13 mouse cellular contexts compared by ENCODE assay signal in genomic region chr13:90643109-90643508, GRCm38 (mm10).
DNase-seq lines count a peak whose midpoint lies in the region; ATAC-seq lines count a peak whose summit lies in the region.
"Had no signal": no experiment of that assay in that cellular context is flagged by ENCODE, and none has a peak within 500 bp of the region (broad histone marks: within the 10 kb centered on the region; RNA-seq: fewer than 3 reads in every experiment).

No protein-coding gene starts in this region.

- no peak overlapping the region for H3K4me2 ChIP-seq in hindbrain, embryonic 12.5 days (replicated peaks)
- H3K4me2 ChIP-seq in midbrain, embryonic 14.5 days (ENCODE audit: low read length): no peak overlapping the region
- H3K4me2 ChIP-seq: heart, embryonic 12.5 days had no signal

- peaks cover 10% of the 10 kb centered on the region for H3K4me1 ChIP-seq in hindbrain, embryonic 12.5 days
- peaks cover 14% of the 10 kb centered on the region; the same call in 1 of the 2 replicates for H3K4me1 ChIP-seq in midbrain, embryonic 14.5 days (ENCODE audit: control insufficient read depth, insufficient read depth, low read length)

- H3K4me3 ChIP-seq in hindbrain, embryonic 12.5 days: no peak overlapping the region
- H3K4me3 ChIP-seq in midbrain, embryonic 14.5 days (replicated peaks; ENCODE audit: low read depth, low read length): no peak overlapping the region
- H3K4me3 ChIP-seq: erythroblast, embryonic 14.5 days; heart, embryonic 12.5 days had no signal

- peak; percentile 67 for ATAC-seq in hindbrain, embryonic 12.5 days (ENCODE audit: low FRiP score)
- peak; percentile 75 for ATAC-seq in midbrain, embryonic 14.5 days (ENCODE audit: low FRiP score, low TSS enrichment)
- no peak for ATAC-seq in inflammation-experienced regulatory T-cells, adult 6 months

- DNase-seq in adipocyte (ENCODE audit: low spot score): peak; percentile 19
- DNase-seq in embryo, embryonic 10.5 days (ENCODE audit: low spot score): peak; percentile 70
- peak; percentile 83 for DNase-seq in midbrain, embryonic 14.5 days
- no peak for DNase-seq in frontal cortex, postnatal 25 days (ENCODE audit: low spot score in 2 of 2)
- no peak for DNase-seq in kidney, adult 11 months
- DNase-seq in ovary, postnatal 36 days (ENCODE audit: low spot score): no peak
- DNase-seq: adrenal gland, adult 2 months; cerebellum, adult 18-20 months; lung, postnatal 14 days had no signal

- H3K27me3 ChIP-seq in hindbrain, embryonic 12.5 days: no peaks in the 10 kb centered on the region
- no peaks in the 10 kb centered on the region for H3K27me3 ChIP-seq in midbrain, embryonic 14.5 days (ENCODE audit: control insufficient read depth, insufficient read depth, low read length)
- H3K27me3 ChIP-seq: heart, embryonic 12.5 days had no signal

- no peak overlapping the region for H3K27ac ChIP-seq in hindbrain, embryonic 12.5 days
- H3K27ac ChIP-seq in midbrain, embryonic 14.5 days (replicated peaks; ENCODE audit: low read depth, low read length): peak overlapping the region; percentile 27

- H3K36me3 ChIP-seq in hindbrain, embryonic 12.5 days: no peaks in the 10 kb centered on the region
- H3K36me3 ChIP-seq in midbrain, embryonic 14.5 days (ENCODE audit: control insufficient read depth, insufficient read depth, low read length): no peaks in the 10 kb centered on the region
- H3K36me3 ChIP-seq: heart, embryonic 12.5 days had no signal

- no peaks in the 10 kb centered on the region for H3K9me3 ChIP-seq in hindbrain, embryonic 12.5 days (replicated peaks)
- no peaks in the 10 kb centered on the region for H3K9me3 ChIP-seq in midbrain, embryonic 14.5 days (ENCODE audit: control insufficient read depth, low read length)
- H3K9me3 ChIP-seq: heart, embryonic 12.5 days had no signal

- no peak overlapping the region for H3K9ac ChIP-seq in hindbrain, embryonic 12.5 days
- no peak overlapping the region for H3K9ac ChIP-seq in midbrain, embryonic 14.5 days (replicated peaks; ENCODE audit: low read length)
- H3K9ac ChIP-seq: heart, embryonic 12.5 days had no signal

- WGBS in hindbrain, embryonic 12.5 days: 33% methylated on average over 4 of the region's 4 CpGs
- WGBS in midbrain, embryonic 14.5 days: 11% methylated on average over 4 of the region's 4 CpGs

Comparison
In these comparisons a context has a peak if more than half of its experiments do, and no peak if none do; other contexts are left out.
1. DNase-seq: peak in adipocyte (single experiment), embryo, embryonic 10.5 days (single experiment) and midbrain, embryonic 14.5 days (single experiment); none in frontal cortex, postnatal 25 days (0 of 2), kidney, adult 11 months (single experiment) and ovary, postnatal 36 days (single experiment).